Mouse (Mus musculus) heart, embryonic 13.5 days (tissue): ENCODE data around the gene Rasa4. TPM values are rescaled to one million over a fixed set of nuclear protein-coding genes. Genes with fewer than 3 reads are reported as not detected.
"Not testable (repeated sequence)": the region's sequence is repeated elsewhere in the genome, so short reads cannot be mapped to it uniquely, and the experiment has no call there.

Source experiments
- ATAC-seq: fragments of 200-750 bp; cut with Nextera tagmentation; 2 replicates; pipeline ENCODE4 v1.8.0; 2017; ENCODE audit warnings: moderate TSS enrichment; ENCODE audit not compliant: insufficient number of reproducible peaks, low FRiP score, low TSS enrichment; ENCODE audit errors: extremely low read depth
- H3K27ac ChIP-seq: fragments of 300-500 bp; sonication (generic); replicated peaks from 2 replicates; pipeline ENCODE4 v1.5.1; 2015; ENCODE audit warnings: moderate library complexity, mild to moderate bottlenecking, inconsistent platforms
- H3K27me3 ChIP-seq: fragments of 300-500 bp; sonication (generic); replicated peaks from 2 replicates; pipeline ENCODE4 v1.6.1; 2015; ENCODE audit warnings: mild to moderate bottlenecking, inconsistent platforms
- H3K36me3 ChIP-seq: fragments of 300-500 bp; sonication (generic); 2 replicates; pipeline ENCODE4 v1.6.1; 2015; ENCODE audit warnings: mild to moderate bottlenecking, inconsistent platforms
- H3K4me1 ChIP-seq: fragments of 300-500 bp; sonication (generic); 2 replicates; pipeline ENCODE4 v1.6.1; 2015; ENCODE audit warnings: inconsistent platforms
- H3K4me2 ChIP-seq: fragments of 300-500 bp; sonication (generic); 2 replicates; pipeline ENCODE4 v1.6.1; 2015; ENCODE audit warnings: inconsistent platforms, mild to moderate bottlenecking, moderate library complexity
- H3K4me3 ChIP-seq: fragments of 300-500 bp; sonication (generic); 2 replicates; pipeline ENCODE4 v1.5.1; 2015; ENCODE audit warnings: moderate library complexity, mild to moderate bottlenecking, inconsistent platforms
- H3K9ac ChIP-seq: fragments of 300-500 bp; sonication (generic); 2 replicates; pipeline ENCODE4 v1.6.1; 2015; ENCODE audit warnings: inconsistent platforms, mild to moderate bottlenecking, moderate library complexity
- H3K9me3 ChIP-seq: fragments of 300-500 bp; sonication (generic); 2 replicates; pipeline ENCODE4 v1.6.1; 2016; ENCODE audit warnings: inconsistent platforms
- WGBS: fragments of 180-500 bp; shearing (Covaris S2); methylation state at CpG from one replicate; pipeline ENCODE4 v1.1.7; 2015; ENCODE audit warnings: mixed read lengths; 5-methylcytosine and 5-hydroxymethylcytosine counted together
- polyA plus RNA-seq: library from polyadenylated mRNA; unstranded; fragments of >200 nt; fragmentation: Nextera tagmentation; extraction: Ambion mirVana; gene quantifications from 2 replicates; pipeline ENCODE4 v1.2.1, GENCODE M21; 2015

The Rasa4 gene
- polyA plus RNA-seq, 1 experiment from 2014 or later = 1.6 TPM

GRCm38 (mm10) chr5:136088821-136089575 is 5.3 kb downstream of the Rasa4 start:
- Histone ChIP-seq H3K27me3 (peaks cover 64% of the 10 kb centered on the region), H3K4me2 (no peak overlapping the region), H3K36me3 (no peaks in the 10 kb centered on the region), H3K4me1 (peaks cover 12% of the 10 kb centered on the region), H3K9me3 (no peaks in the 10 kb centered on the region), H3K9ac (no peak overlapping the region), H3K4me3 (no peak overlapping the region), H3K27ac (no peak overlapping the region)
- WGBS = 18% methylated on average over 14 of the region's 14 CpGs
- ATAC-seq = no peak

- ATAC-seq = no peak
- Histone ChIP-seq H3K4me3 (no peak overlapping the region), H3K9ac (no peak overlapping the region), H3K4me2 (no peak overlapping the region), H3K36me3 (no peaks in the 10 kb centered on the region), H3K27me3 (peaks cover 40% of the 10 kb centered on the region), H3K4me1 (no peaks in the 10 kb centered on the region), H3K27ac (no peak overlapping the region), H3K9me3 (no peaks in the 10 kb centered on the region)
- WGBS = 72% methylated on average over 5 of the region's 5 CpGs
Observed at GRCm38 (mm10) chr5:136091927-136092326, 8.2 kb downstream of the Rasa4 start.

GRCm38 (mm10) chr5:136094249-136095010 is 10.7 kb downstream of the Rasa4 start:
- Histone ChIP-seq H3K4me2 (no peak overlapping the region), H3K27me3 (peaks cover 20% of the 10 kb centered on the region), H3K9me3 (no peaks in the 10 kb centered on the region), H3K4me3 (no peak overlapping the region), H3K27ac (no peak overlapping the region), H3K9ac (no peak overlapping the region), H3K4me1 (no peaks in the 10 kb centered on the region), H3K36me3 (no peaks in the 10 kb centered on the region)
- WGBS = 46% methylated on average over 8 of the region's 8 CpGs
- ATAC-seq = no peak

DNA sequence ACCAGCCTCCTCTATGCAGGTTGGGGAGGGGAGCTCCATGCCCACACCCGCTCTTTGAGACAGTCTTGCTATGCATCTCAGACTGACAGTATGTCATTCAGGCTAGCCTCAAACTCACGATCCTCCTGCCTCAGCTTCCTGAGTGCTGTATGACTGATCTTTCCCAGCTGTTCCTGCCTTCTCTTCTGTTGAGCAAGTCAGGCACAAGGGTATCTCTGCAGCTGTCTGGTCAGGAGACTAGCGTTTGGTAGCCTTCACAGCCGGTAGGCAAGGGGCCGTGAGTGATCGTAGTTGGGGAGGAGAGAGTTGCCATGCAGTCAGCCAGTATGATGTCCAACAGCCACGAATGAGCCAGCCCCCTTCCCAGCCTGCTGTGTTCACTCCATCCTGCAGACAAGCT is 11.4 kb downstream of the Rasa4 start:
- 62% methylated on average over 7 of the region's 7 CpGs for WGBS
- no peaks in the 10 kb centered on the region for H3K4me1 ChIP-seq
- H3K27me3 ChIP-seq = peaks cover 15% of the 10 kb centered on the region
- no peak overlapping the region for H3K9ac ChIP-seq
- no peaks in the 10 kb centered on the region for H3K36me3 ChIP-seq
- H3K4me3 ChIP-seq = no peak overlapping the region
- H3K9me3 ChIP-seq = no peaks in the 10 kb centered on the region
- no peak overlapping the region for H3K27ac ChIP-seq
- no peak overlapping the region for H3K4me2 ChIP-seq
- no peak for ATAC-seq

GRCm38 (mm10) chr5:136098536-136098935 is 14.8 kb downstream of the Rasa4 start:
- no peak overlapping the region for H3K4me2 ChIP-seq
- 76% methylated on average over 10 of the region's 10 CpGs for WGBS
- no peak overlapping the region for H3K4me3 ChIP-seq
- peaks cover 4% of the 10 kb centered on the region for H3K4me1 ChIP-seq
- H3K9ac ChIP-seq = no peak overlapping the region
- H3K27ac ChIP-seq = no peak overlapping the region
- ATAC-seq = no peak
- H3K9me3 ChIP-seq = no peaks in the 10 kb centered on the region
- no peaks in the 10 kb centered on the region for H3K36me3 ChIP-seq
- H3K27me3 ChIP-seq = peaks cover 31% of the 10 kb centered on the region

GRCm38 (mm10) chr5:136102099-136102820 is 18.5 kb downstream of the Rasa4 start:
- Histone ChIP-seq H3K4me2 (peak overlapping the region; percentile 65), H3K9ac (peak overlapping the region; percentile 54), H3K27me3 (peaks cover 50% of the 10 kb centered on the region), H3K4me3 (peak overlapping the region; percentile 40), H3K27ac (no peak overlapping the region), H3K9me3 (no peaks in the 10 kb centered on the region), H3K4me1 (peaks cover 4% of the 10 kb centered on the region), H3K36me3 (no peaks in the 10 kb centered on the region)
- WGBS = 6% methylated on average over 41 of the region's 41 CpGs
- no peak for ATAC-seq

GRCm38 (mm10) chr5:136104511-136104910 is 20.8 kb downstream of the Rasa4 start:
- Histone ChIP-seq H3K4me2 (no peak overlapping the region), H3K4me3 (no peak overlapping the region), H3K9ac (no peak overlapping the region), H3K27ac (no peak overlapping the region), H3K36me3 (no peaks in the 10 kb centered on the region), H3K9me3 (no peaks in the 10 kb centered on the region), H3K27me3 (peaks cover 50% of the 10 kb centered on the region), H3K4me1 (peaks cover 4% of the 10 kb centered on the region)
- no peak for ATAC-seq
- WGBS = 78% methylated on average over 5 of the region's 5 CpGs

DNA sequence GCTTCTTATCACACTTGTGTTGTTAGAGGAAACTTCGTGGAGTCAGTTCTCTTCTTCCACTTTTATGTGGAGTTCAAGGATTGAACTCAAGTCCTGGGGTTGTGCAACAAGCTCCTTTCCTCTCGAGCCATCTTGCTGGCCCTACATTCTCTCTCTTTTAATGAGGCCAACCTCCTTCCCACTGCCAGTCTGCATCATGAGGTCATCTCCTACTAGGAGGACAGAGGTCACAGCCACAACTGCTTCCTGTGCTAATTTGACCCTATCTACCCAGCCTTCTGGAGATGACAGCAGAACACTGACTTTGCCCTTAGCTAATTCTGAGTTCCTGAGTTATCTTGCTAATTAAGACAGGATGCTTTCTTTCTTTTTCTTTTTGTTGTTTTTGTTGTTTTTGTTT is 24.8 kb downstream of the Rasa4 start:
- Histone ChIP-seq H3K36me3 (no peaks in the 10 kb centered on the region), H3K27ac (no peak overlapping the region), H3K4me3 (no peak overlapping the region), H3K4me2 (no peak overlapping the region), H3K9me3 (no peaks in the 10 kb centered on the region), H3K4me1 (no peaks in the 10 kb centered on the region), H3K27me3 (peaks cover 29% of the 10 kb centered on the region), H3K9ac (no peak overlapping the region)
- ATAC-seq = no peak
- 28% methylated on average over 2 of the region's 2 CpGs for WGBS

GRCm38 (mm10) chr5:136109042-136109441 is 25.3 kb downstream of the Rasa4 start:
- H3K9me3 ChIP-seq = no peaks in the 10 kb centered on the region
- H3K9ac ChIP-seq = no peak overlapping the region
- H3K27ac ChIP-seq = no peak overlapping the region
- 56% methylated on average over 3 of the region's 3 CpGs for WGBS
- H3K36me3 ChIP-seq = no peaks in the 10 kb centered on the region
- H3K4me3 ChIP-seq = no peak overlapping the region
- no peaks in the 10 kb centered on the region for H3K4me1 ChIP-seq
- no peak overlapping the region for H3K4me2 ChIP-seq
- no peak for ATAC-seq
- H3K27me3 ChIP-seq = peaks cover 23% of the 10 kb centered on the region

- H3K9ac ChIP-seq, H3K27me3 ChIP-seq, ATAC-seq, H3K4me3 ChIP-seq, H3K9me3 ChIP-seq, H3K36me3 ChIP-seq, H3K4me2 ChIP-seq, H3K27ac ChIP-seq: not testable (repeated sequence)
- WGBS = 36% methylated on average over 4 of the region's 4 CpGs
- peaks cover 22% of the 10 kb centered on the region for H3K4me1 ChIP-seq
Observed at GRCm38 (mm10) chr5:136113546-136113945, 29.8 kb downstream of the Rasa4 start.
